Mouse (Mus musculus) thymus, postnatal 0 days (tissue): ENCODE measurements around the gene Hspa12b. TPM values are rescaled to one million over a fixed set of nuclear protein-coding genes. Genes with fewer than 3 reads are reported as not detected.
A peak's percentile ranks its signal among the peaks of the same experiment; 100 is the strongest.

Experiments
- DNase-seq: peaks from one replicate; pipeline ENCODE4 v3.0.0-alpha.2; 2015; ENCODE audit warnings: low spot score
- polyA plus RNA-seq: library from polyadenylated mRNA; unstranded; fragments of >200 nt; fragmentation: Nextera tagmentation; extraction: Ambion mirVana; gene quantifications from 2 replicates; pipeline ENCODE4 v1.2.1, GENCODE M21; 2015

Hspa12b gene
- polyA plus RNA-seq, 1 experiment from 2014 or later = 2.3 TPM

GRCm38 (mm10) chr2:131147043-131147365, 19.9 kb downstream of the Hspa12b start:
- no peak for DNase-seq

- DNase-seq = no peak
Measured at GRCm38 (mm10) chr2:131148353-131149253, 21.5 kb downstream of the Hspa12b start.

DNA sequence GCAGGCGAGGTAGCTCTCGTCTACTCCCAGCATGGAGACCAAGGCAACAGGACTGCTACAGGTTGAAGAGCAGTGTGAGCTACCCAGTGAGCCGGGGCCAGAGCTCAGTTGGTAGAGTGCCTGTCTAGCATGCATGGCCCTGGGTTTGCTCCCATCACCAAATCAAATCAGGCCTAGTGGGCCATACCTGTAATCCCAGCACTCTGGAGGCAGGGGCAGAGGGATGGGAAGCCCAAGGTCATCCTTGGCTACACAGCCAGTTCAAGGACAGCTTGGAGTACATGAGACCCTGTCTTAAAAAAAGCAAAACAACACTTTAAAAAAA, 22.1 kb downstream of the Hspa12b start:
- DNase-seq = no peak

GRCm38 (mm10) chr2:131152166-131152730, 25.2 kb downstream of the Hspa12b start:
- DNase-seq = no peak

DNA sequence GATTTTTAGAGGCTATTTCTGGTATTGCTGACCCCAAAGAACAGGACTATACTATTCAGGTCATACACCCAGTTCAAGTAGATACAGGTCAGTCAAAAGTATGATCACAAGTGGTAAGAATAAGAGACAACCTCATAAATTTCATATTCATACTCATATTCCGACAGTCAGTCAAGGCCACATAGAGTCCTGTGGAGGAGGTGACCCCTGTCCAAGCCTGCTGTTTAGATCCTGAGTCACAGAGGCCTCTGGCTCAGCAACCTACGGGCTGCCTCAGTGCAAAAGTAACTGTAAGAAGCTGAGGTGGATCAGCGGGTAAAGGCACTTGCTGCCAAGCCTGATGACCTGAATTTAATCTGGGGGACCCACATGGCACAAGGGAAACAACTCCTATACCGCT, 27.0 kb downstream of the Hspa12b start:
- DNase-seq = no peak

GRCm38 (mm10) chr2:131156987-131157386, 29.9 kb downstream of the Hspa12b start:
- DNase-seq = no peak

DNA sequence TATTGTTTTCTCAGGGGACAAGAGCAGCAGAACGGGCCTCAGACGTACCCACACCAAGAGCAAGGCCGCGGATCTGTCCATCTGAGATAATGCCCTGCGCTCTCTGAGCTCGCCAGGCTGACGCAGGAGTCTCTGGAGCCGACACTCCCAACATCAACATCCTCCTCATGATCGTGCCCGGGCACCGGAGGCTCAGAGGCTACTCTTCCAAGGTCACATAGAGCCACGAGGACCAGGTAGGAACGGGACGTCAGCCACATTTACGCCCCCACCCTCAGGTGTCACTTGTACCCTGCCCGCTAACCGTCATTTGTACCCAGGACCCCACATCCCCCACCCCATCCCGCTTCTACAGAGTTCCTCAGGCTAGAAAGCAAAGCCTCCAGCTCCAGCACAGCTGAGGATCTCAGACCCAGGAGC, 32.4 kb downstream of the Hspa12b start:
- DNase-seq = no peak

DNA sequence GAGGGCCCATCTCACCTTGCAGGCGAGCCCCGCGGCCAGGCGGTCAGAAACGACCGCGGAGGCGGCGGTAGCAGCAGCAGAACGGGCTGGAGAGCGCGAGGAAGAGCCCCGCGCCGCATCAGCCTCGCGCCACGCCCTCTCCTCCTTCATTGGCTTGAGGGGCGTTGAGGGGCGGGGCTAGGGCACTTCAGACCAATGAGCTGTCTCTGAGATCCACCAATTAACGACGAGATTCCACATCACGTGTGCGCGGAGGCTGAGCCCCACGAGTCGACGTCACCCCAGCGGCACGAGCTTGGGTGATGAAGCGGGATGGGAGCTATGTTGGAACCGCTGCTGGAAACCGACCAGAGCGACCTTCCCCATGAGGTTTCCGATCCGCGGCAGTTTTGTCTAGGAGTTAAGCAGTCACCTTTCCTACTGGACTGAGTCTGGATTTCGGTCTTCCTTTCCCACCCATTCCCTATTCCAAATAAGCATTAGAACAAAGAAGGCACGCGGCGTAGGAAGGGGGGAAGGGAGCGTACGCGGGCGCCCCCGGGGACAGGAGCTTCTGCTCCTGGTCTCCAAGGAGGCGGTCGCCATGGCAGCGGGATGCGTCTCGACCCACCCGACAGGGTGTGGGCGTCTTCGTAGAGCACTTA, 33.0 kb downstream of the Hspa12b start, which contains the start of gene 1700037H04Rik:
TSS of gene 1700037H04Rik (minus strand) at position 144 of the 644 bp plus-strand sequence.
- DNase-seq = peak; percentile 98

- no peak for DNase-seq
Measured at GRCm38 (mm10) chr2:131160671-131161111, 33.6 kb downstream of the Hspa12b start.

GRCm38 (mm10) chr2:131163924-131164323, 36.8 kb downstream of the Hspa12b start:
- no peak for DNase-seq

GRCm38 (mm10) chr2:131166172-131166571, 39.1 kb downstream of the Hspa12b start:
- no peak for DNase-seq

- DNase-seq = no peak
Measured at GRCm38 (mm10) chr2:131167984-131168383, 40.9 kb downstream of the Hspa12b start.

- DNase-seq = no peak
Measured at GRCm38 (mm10) chr2:131168914-131169313, 41.8 kb downstream of the Hspa12b start.

DNA sequence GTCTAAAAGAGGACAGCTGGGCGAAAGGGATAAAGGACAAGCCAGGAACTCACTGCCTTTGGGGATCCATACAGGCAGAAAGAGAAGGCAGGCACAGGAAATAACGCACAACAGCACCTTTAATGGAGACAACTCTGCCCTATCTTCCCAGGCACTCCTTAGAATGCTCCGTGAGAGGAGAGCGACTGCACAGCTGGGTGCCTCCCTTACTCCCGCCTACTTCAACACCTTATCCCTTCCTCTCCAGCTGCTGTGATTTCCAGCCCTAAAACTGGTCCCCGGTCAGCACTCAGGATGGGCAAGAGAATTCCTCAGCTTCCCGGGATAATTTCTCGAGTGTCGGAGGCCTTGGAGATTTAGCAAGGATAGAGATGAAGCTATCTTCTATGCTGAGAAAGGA, 43.9 kb downstream of the Hspa12b start:
- no peak for DNase-seq

DNA sequence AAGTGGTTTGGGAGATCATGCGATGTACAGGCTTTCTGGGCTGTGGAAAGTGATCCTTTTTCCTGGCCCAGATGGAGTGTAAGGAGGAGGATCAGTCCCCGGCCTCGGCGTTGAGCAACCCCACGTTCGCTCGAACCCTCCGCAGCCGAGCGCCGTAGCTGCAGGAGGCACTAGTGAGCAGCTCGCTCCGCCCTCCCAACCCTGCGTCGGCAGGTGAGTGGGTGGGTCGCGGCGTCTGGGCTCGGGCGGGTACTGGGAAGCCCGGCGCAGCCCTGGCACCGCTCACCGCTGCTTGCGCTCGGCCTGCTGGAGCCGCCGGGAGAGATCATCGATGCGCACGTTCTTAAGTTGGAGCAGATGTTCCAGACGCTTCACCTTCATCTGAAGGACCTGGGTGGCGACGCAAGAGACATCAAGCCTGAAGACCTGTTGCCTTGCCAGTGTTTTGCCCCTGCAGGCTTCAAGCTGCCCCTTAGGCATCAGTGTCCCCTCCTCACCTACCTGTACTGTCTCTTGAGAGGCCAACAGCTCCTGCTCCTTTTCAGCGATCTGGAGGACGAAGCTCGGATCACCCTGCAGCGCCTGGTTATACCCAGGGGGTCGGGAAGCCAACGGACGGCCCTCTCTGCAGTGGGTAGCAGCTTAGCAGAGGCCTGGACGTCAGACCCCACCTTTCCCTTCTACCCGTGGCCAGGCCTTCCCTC, 44.5 kb downstream of the Hspa12b start:
- DNase-seq = peak; percentile 20

- DNase-seq = no peak
Measured at GRCm38 (mm10) chr2:131172322-131172721, 45.2 kb downstream of the Hspa12b start.

DNA sequence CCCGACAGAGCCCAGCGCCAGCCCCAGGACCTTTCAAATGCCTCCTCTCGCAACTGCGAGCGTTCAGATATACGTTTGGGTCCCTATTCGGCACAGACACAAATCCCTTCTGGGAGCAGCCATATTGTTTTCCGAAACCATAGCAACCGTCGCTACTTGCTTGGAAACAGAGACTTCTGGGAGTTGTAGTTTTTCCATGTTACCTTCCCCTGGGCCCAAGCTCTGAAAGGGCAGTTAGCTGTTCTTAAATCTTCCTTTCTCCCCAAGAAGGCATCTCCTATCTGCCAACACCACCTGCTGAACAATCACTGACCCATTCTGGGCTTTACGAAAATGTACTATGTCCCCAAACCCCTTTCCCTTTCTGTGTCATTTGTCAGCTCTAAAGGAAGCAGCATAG, 47.6 kb downstream of the Hspa12b start:
- DNase-seq = peak; percentile 86

- DNase-seq = no peak
Measured at GRCm38 (mm10) chr2:131175286-131175944, 48.3 kb downstream of the Hspa12b start.

- no peak for DNase-seq
Measured at GRCm38 (mm10) chr2:131175945-131176309, 48.8 kb downstream of the Hspa12b start.

GRCm38 (mm10) chr2:131176491-131176890, 49.4 kb downstream of the Hspa12b start:
- DNase-seq = no peak

DNA sequence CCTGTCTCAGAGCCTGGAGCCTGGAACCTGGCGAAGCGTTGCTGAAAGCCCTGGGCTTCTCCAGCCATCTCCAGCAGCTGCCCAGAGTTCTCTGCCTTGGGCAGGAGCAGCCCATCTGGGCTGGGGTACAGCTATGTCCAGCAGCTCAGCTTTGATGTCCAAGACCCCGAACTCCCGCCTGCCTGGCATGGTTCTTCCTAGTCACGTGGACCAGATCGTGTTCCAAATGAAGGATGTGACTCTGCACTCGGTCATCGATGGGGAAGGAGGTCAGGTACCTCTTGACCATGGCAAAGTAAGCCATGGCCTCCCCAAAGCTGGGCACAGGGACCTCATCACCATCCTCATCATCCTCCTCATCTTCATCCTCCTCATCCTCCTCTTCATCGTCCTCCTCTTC, 50.9 kb downstream of the Hspa12b start:
- DNase-seq = no peak
